Mouse (Mus musculus): ENCODE measurements at regions not wholly inside any gene's neighbourhood (a gene's known extent, or its start where the extent isn't known, plus 50 kb on each side); places are given as distances from the start of the nearest gene placed in this dataset.

GRCm38 (mm10) chr16:30132086-30132485, 67.9 kb downstream of the Hes1 start:
- TF ChIP-seq GATA1 (IDR thresholded peaks at IDR 0.05; ENCODE audit: borderline replicate concordance, low read length): no peak
- no peak for TF ChIP-seq FLI1 (IDR thresholded peaks at IDR 0.05; ENCODE audit: low read length)

Data from megakaryocyte, embryonic 14.5 days (primary cell).